Mouse (Mus musculus) heart, postnatal 0 days (tissue): ENCODE measurements at regions not wholly inside any gene's neighbourhood (a gene's known extent, or its start where the extent isn't known, plus 50 kb on each side); places are given as distances from the start of the nearest gene placed in this dataset.

Source experiments
- CTCF ChIP-seq: IDR thresholded peaks from 2 replicates; pipeline ENCODE4 v1.5.1; 2016; ENCODE audit warnings: antibody characterized with exemption, control low read depth, low read depth
- EP300 ChIP-seq: IDR thresholded peaks from 2 replicates; pipeline ENCODE4 v1.6.1; 2016; ENCODE audit warnings: antibody characterized with exemption, low read depth

- TF ChIP-seq CTCF (no peak), EP300 (no peak)
Observed at GRCm38 (mm10) chr10:51961497-51961896, 60.8 kb upstream of the Vgll2 start.
